Mouse (Mus musculus): ENCODE measurements around the gene Chchd6. TPM values are rescaled to one million over a fixed set of nuclear protein-coding genes. Genes with fewer than 3 reads are reported as not detected.

The Chchd6 gene
- total RNA-seq, 2 experiments from 2014 or later: 29.2 to 34.1 TPM

- peak; percentile 55 for DNase-seq
Observed at GRCm38 (mm10) chr6:89585696-89586095, 9.8 kb downstream of the Chchd6 start.

DNA sequence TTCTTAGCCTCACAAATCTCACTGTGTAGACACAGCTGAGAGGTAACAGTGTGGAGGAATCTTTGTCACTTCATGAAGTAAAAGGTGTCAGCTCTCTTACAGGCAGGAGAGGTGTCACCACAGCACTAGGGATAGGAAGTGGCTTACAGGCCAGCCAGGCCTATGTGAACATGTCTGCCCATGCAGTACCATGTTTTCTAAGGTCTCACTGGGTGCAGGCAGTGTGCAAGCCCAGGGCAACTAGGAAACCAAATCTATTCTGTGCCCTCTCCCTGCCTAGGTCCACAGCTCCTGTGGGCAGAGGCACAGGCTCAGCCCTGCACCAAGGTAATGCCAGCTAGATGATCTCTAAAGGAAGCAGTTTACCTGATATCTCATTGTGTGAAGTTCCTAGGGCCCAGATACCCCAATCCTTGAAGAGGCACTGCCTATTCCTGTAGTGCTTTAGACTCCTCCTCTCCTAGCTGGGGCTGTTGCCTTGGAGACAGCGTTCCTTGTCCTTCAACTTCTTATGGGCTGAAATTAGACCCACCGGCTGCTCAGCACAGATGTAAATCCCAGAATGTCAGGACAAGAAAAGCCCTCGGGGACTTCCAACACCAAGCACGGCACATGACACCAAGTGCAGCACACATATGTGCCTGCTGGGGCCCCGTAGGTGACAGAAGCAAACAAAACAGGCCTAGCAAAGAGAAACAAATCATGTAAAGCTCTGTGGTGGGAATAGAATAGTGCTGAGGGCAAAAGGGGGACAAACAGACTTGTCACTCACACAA lies 10.6 kb downstream of the Chchd6 start:
- DNase-seq: no peak

DNA sequence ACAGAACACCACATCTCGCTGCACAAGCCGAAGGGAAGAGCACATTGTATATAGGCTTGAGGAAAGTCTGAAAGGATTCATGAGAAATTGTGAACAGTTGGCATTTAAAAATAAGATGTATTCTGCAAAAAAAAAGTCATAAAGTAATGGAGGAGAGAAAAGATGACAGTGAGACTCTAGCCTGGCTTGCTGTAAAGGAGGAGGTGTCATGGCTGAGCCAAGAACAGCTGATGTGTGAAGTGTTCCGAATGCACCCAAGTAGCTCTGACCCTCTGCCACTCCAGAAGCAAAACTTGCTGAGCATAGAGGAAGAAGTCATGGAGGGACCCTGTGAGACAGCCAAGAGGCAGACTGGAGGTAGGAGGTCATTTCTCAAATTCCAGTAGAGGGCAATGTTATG lies 12.3 kb downstream of the Chchd6 start:
- DNase-seq: no peak

DNA sequence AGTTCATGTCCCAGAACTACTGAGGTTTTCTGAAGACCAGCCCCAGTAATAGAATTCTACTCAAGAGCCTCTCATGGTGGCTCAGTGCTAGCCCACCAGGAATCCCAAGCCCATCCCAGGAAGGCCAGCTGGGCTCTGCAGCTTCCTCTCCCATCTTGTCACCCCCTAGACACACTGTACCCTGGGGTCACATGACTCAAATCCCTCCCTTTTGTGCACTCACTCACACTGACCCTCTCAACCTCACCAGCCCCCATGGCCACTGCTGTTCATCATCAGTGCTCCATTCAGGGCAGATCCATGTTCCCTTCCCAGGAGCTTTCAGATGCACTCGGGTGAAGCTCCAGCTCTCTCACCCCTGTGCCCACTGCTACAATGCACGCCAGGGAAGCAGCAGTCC lies 20.8 kb downstream of the Chchd6 start:
- DNase-seq: no peak

DNA sequence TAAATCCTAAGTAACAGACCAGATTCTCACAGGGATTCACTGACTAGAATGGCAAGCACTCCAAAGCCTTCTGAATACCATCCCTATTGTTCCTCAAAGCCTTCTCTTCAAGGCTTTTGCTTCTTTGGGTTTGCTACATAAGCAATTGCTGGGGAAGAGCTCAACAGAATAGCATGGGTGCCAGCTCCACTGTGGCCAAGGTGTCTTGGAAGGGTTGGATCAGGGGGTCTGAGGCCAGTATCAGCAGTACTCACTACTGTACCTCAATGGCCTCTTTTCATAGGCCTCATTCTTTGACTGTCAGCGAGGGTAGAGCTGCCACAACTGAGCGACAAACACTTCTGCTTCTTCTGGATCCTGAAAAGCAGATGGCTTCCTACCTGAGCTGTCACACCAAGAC lies 21.7 kb downstream of the Chchd6 start:
- DNase-seq: no peak

DNA sequence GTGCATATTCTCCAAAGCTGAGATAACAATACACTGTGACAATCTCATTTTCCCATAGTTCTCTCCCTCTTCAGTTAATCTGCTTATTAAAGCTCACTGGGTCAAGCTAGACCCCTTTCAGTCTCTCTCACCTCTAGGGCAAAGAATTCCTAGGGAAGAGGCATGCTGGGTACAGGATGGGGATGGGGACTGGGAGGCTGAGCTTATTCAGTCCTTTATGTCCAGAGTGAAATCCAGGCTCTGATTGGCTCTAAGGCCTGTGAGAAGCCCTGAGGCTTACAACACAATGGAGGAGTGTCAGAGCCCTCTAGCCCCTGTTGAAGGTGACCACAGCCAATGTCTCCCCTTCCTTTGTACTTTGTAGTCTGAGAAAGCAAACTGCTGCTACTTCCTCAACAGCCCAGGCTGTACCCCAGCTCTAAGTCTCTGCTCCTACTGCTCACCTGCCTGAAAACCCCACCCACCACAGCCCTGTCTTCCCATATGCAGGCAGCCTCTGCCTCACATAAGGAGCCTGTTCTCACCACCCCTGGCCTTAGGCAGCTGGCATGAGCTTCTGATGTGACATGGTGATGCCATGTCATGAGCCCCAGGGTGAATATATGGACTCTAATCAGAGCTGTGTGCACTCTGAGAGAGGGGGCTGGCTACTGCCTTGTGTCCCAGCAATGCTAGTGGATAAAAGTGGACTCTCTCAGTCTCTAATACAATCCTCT lies 22.4 kb downstream of the Chchd6 start:
- DNase-seq: no peak

DNA sequence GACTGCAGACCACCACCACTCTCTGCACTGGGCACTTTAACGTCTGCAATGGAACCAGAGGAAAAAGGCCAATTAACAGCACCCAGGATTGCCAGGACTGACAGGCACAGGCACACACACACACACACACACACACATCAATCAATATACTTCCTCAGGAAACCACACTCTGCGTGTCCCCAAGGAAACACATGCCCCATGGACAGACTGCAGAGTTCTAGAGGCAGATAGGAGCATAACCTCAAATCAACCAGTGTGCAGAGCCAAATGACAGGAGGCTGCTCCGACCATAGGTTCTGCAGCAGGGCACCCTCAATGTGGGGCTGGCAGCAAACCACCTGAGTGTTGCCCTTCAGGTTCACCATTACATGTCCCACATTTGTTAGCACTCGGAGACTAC lies 26.1 kb downstream of the Chchd6 start:
- DNase-seq: no peak

DNA sequence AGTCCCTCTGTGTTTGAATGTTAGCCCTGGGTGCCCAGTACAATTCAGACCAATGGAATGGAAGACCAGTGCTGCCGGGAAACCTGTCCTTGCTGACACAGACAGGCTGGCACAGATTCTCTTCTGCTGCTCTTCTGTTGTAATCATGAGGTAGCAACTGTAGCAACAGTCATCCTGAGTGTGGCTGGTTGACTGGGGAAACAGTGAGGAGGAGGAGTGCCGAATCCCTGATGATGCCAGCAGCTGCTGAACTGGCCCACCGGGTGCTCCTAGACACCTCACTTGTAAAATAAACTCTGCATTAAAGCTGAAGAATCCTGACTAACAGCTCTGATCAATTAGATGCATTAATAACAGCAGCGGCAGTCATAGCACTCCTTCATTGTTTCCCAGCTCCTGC lies 28.7 kb downstream of the Chchd6 start:
- no peak for DNase-seq

- DNase-seq: no peak
Observed at GRCm38 (mm10) chr6:89563381-89563780, 32.1 kb downstream of the Chchd6 start.

DNA sequence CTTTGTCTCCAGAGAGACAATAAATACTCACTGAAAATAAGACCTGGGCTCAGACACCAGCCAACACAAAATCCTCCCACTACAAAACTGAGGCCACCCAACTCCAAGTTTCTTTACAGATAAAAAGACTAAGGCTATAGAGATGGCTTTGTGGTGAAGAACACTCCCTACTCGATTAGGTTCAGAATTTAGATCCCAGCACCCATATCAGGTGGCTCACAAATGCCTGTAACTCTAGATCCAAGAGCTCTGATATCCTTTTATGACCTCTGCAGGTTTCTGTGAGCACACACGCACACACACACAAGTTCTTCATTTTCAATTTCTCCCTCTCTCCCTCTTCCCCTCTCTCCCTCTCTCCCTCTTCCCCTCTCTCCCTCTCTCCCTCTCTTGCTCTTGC lies 34.6 kb downstream of the Chchd6 start:
- DNase-seq: no peak

- DNase-seq: no peak
Observed at GRCm38 (mm10) chr6:89557654-89558053, 37.8 kb downstream of the Chchd6 start.

DNA sequence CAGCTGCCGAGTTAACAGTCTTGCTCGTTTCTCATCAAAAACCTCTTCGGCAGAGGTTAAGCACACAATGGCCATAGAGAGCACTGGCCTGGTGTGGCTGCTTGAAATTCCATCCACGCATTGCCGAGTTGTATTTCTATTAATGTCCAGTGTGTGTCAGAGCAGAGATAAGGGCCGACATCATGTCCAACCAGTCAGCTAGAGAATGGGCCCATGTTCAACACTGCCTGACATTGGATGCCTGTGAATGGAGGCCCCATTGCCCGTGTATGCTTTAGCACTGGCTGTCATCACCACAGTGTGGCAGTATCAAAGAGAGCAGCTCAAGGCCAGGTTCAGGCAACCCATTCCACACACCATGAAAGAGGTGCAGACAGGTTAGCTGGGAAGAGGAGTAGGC lies 38.9 kb downstream of the Chchd6 start:
- no peak for DNase-seq

- DNase-seq: no peak
Observed at GRCm38 (mm10) chr6:89555971-89556370, 39.5 kb downstream of the Chchd6 start.

- no peak for DNase-seq
Observed at GRCm38 (mm10) chr6:89554029-89554428, 41.4 kb downstream of the Chchd6 start.

DNA sequence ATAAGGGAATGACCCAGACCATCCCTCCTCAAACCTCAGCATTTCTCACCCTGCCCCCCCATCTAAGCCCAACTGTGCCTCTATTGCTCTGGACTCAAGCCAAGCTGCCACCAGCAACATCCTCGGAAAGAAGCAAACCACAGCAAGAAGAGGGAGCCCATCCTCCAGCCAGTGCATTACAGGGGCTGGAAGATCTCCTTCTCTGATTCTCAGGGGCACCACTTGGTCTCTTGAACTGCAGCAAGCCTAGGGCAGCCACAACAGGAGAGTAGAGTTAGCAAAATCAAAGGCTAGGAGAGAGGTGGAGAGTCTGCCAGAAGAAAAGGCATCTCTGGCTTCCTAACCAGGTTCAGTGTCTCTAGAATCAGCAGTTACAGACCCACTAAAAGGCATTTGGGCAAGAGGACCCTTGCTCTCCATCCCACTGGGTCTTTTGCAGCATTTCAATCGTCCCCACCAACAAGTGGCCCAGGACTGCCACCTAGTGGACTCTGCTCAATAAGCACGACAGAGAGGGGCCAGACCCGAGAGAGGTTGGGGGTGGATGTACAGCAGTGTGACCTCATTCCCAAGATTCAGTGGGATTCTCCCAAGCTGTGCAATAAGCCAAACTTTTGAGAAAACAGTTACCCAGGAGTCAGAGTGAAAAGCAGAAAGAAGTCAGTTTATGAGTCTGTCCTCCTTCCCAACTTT lies 42.3 kb downstream of the Chchd6 start:
- peak; percentile 88 for DNase-seq

- DNase-seq: no peak
Observed at GRCm38 (mm10) chr6:89552321-89553011, 43.0 kb downstream of the Chchd6 start.

- no peak for DNase-seq
Observed at GRCm38 (mm10) chr6:89549157-89549556, 46.3 kb downstream of the Chchd6 start.

DNA sequence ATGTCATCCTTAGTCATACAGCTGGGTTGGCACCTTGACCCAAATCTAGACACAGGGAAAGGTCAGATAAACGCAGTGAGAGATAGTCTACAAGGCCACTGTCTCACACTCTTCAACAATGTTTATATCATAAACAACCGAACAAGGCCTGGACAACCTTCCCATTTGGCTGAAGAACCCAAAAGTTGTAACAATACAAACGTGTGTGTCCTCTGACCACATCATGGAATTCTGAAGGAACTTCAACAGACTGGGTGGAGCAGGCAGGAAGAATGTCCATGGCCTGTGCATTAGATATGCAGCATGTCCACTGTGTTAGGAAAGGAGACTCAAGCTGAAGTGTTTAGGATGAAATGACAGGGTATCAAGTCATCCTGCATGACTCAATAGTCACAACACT lies 47.5 kb downstream of the Chchd6 start:
- no peak for DNase-seq

GRCm38 (mm10) chr6:89538102-89538751 lies 57.2 kb downstream of the Chchd6 start:
- DNase-seq: no peak

DNA sequence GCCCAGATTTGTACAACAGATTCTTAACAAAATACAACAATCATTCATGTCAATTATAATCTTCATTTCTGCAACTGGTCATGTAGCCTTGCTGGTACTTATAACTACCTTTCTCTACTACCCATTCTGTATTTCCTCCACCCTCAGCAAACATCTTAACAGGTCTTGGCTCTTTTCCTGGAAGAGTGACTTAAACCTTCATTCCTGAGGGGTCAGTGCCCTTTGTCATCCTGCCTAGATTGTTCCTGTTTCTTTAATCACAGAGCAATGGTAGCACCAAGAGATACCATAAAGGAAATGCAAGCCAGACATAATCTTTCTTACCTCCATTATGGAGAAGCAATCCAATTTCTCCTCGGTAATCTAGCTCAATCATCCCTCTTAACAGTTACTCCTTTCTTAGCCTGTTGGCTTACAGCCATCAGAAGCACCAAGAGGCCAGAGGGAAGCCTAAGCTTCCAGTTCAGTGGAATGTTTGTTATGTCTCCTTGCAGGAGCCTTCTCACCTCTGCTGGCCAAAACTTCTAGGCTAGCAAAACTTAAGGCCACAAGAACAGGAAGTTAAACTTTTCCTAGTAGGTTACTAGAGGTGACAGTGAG lies 59.7 kb downstream of the Chchd6 start:
- no peak for DNase-seq

- peak; percentile 24 for DNase-seq
Observed at GRCm38 (mm10) chr6:89524766-89525165, 70.7 kb downstream of the Chchd6 start.

GRCm38 (mm10) chr6:89510154-89510553 lies 85.3 kb downstream of the Chchd6 start:
- no peak for DNase-seq

All from adrenal gland, postnatal 10 days (tissue).